23 mouse cellular contexts compared by ENCODE assay signal in genomic region chr13:9674126-9674525, GRCm38 (mm10).
DNase-seq lines count a peak whose midpoint lies in the region; ATAC-seq and TF ChIP-seq lines count a peak whose summit lies in the region.
"Had no signal": no experiment of that assay in that cellular context is flagged by ENCODE, and none has a peak within 500 bp of the region (broad histone marks: within the 10 kb centered on the region; RNA-seq: fewer than 3 reads in every experiment).

No protein-coding gene starts in this region.

- no peak for TF ChIP-seq CTCF in liver, postnatal 0 days (IDR thresholded peaks at IDR 0.05; ENCODE audit: low read depth)

- H3K9ac ChIP-seq in liver, embryonic 11.5 days (ENCODE audit: low read depth, low read length), result no peak overlapping the region
- H3K9ac ChIP-seq in liver, postnatal 0 days (replicated peaks), result no peak overlapping the region
- no peak overlapping the region for H3K9ac ChIP-seq in midbrain, embryonic 13.5 days (replicated peaks)
- no peak overlapping the region for H3K9ac ChIP-seq in midbrain, embryonic 16.5 days (ENCODE audit: low read depth, low read length)
- H3K9ac ChIP-seq: embryonic facial prominence, embryonic 13.5 days; embryonic facial prominence, embryonic 15.5 days; forebrain, embryonic 12.5 days had no signal

- H3K4me3 ChIP-seq in liver, embryonic 11.5 days (ENCODE audit: low read depth, low read length), result no peak overlapping the region
- no peak overlapping the region for H3K4me3 ChIP-seq in liver, postnatal 0 days (ENCODE audit: low read depth, low read length)
- no peak overlapping the region for H3K4me3 ChIP-seq in midbrain, embryonic 13.5 days (replicated peaks)
- H3K4me3 ChIP-seq in midbrain, embryonic 16.5 days (ENCODE audit: low read depth, low read length), result no peak overlapping the region
- H3K4me3 ChIP-seq: embryonic facial prominence, embryonic 13.5 days; embryonic facial prominence, embryonic 15.5 days; erythroblast, embryonic 14.5 days; forebrain, embryonic 10.5 days; forebrain, embryonic 12.5 days had no signal

- H3K27me3 ChIP-seq in liver, embryonic 11.5 days (replicated peaks; ENCODE audit: control insufficient read depth, insufficient read depth, low read length), result no peaks in the 10 kb centered on the region
- no peaks in the 10 kb centered on the region for H3K27me3 ChIP-seq in liver, postnatal 0 days (ENCODE audit: insufficient read depth, low read length)
- no peaks in the 10 kb centered on the region for H3K27me3 ChIP-seq in midbrain, embryonic 13.5 days
- H3K27me3 ChIP-seq in midbrain, embryonic 16.5 days (ENCODE audit: control insufficient read depth, insufficient read depth, low read depth, low read length), result no peaks in the 10 kb centered on the region
- H3K27me3 ChIP-seq: embryonic facial prominence, embryonic 13.5 days; embryonic facial prominence, embryonic 15.5 days; forebrain, embryonic 12.5 days had no signal

- WGBS in liver, embryonic 11.5 days, result 81% methylated on average over 1 of the region's 1 CpGs
- WGBS in liver, postnatal 0 days (ENCODE audit: insufficient replicate concordance), result 86% methylated on average over 1 of the region's 1 CpGs
- WGBS in midbrain, embryonic 13.5 days, result 100% methylated on average over 1 of the region's 1 CpGs
- 94% methylated on average over 1 of the region's 1 CpGs for WGBS in midbrain, embryonic 16.5 days

- H3K4me1 ChIP-seq in liver, embryonic 11.5 days (replicated peaks; ENCODE audit: control insufficient read depth, insufficient read depth, low read length), result no peaks in the 10 kb centered on the region
- no peaks in the 10 kb centered on the region for H3K4me1 ChIP-seq in liver, postnatal 0 days (ENCODE audit: insufficient read depth)
- H3K4me1 ChIP-seq in midbrain, embryonic 13.5 days (replicated peaks), result no peaks in the 10 kb centered on the region
- no peaks in the 10 kb centered on the region for H3K4me1 ChIP-seq in midbrain, embryonic 16.5 days (ENCODE audit: control insufficient read depth, insufficient read depth, low read length)
- H3K4me1 ChIP-seq: embryonic facial prominence, embryonic 13.5 days; embryonic facial prominence, embryonic 15.5 days; forebrain, embryonic 10.5 days; forebrain, embryonic 12.5 days had no signal

- H3K9me3 ChIP-seq in liver, embryonic 11.5 days (ENCODE audit: control insufficient read depth, low read length), result no peaks in the 10 kb centered on the region
- peaks cover 3% of the 10 kb centered on the region; the same call in 1 of the 2 replicates for H3K9me3 ChIP-seq in liver, postnatal 0 days (ENCODE audit: low read length)
- no peaks in the 10 kb centered on the region; the same call in 1 of the 2 replicates for H3K9me3 ChIP-seq in midbrain, embryonic 13.5 days
- peaks cover 4% of the 10 kb centered on the region; the same call in 1 of the 2 replicates for H3K9me3 ChIP-seq in midbrain, embryonic 16.5 days (replicated peaks; ENCODE audit: control insufficient read depth, low read length, poor library complexity, severe bottlenecking)
- H3K9me3 ChIP-seq: embryonic facial prominence, embryonic 15.5 days had no signal

- DNase-seq in liver, embryonic 11.5 days (ENCODE audit: low spot score), result peak; percentile 11
- no peak for DNase-seq in liver, postnatal 0 days
- DNase-seq in testis, postnatal 10 days (ENCODE audit: low spot score), result peak; percentile 19
- DNase-seq in testis, postnatal 14 days (ENCODE audit: low spot score), result no peak
- no peak for DNase-seq in right cerebral cortex, postnatal 36 days (ENCODE audit: low spot score in 2 of 2)
- DNase-seq: adrenal gland, adult 2 months; adrenal gland, postnatal 10 days; adrenal gland, postnatal 25 days; cerebellum, adult 11 months; cerebellum, adult 18-20 months; cerebellum, adult 8-10 months; cerebellum, adult 9-11 months; cerebellum, postnatal 14 days; cerebellum, postnatal 36 days; embryo, embryonic 11 days had no signal

- no peak for TF ChIP-seq EP300 in liver, postnatal 0 days (IDR thresholded peaks at IDR 0.05; ENCODE audit: low read depth)

- no peak overlapping the region for H3K27ac ChIP-seq in liver, embryonic 11.5 days (ENCODE audit: low read depth, low read length)
- H3K27ac ChIP-seq in liver, postnatal 0 days (ENCODE audit: low read depth), result no peak overlapping the region
- H3K27ac ChIP-seq in midbrain, embryonic 13.5 days, result no peak overlapping the region
- no peak overlapping the region for H3K27ac ChIP-seq in midbrain, embryonic 16.5 days (ENCODE audit: low read length)
- H3K27ac ChIP-seq: embryonic facial prominence, embryonic 13.5 days; embryonic facial prominence, embryonic 15.5 days; forebrain, embryonic 10.5 days; forebrain, embryonic 12.5 days had no signal

- no peak for ATAC-seq in liver, embryonic 11.5 days (replicated peaks; ENCODE audit: low FRiP score)
- no peak for ATAC-seq in liver, postnatal 0 days
- ATAC-seq in midbrain, embryonic 13.5 days, result 0 out of 2 replicates have a peak, but pooled peaks have one; percentile 4
- ATAC-seq in midbrain, embryonic 16.5 days, result no peak
- ATAC-seq: forebrain, embryonic 14.5 days had no signal

- H3K4me2 ChIP-seq in liver, embryonic 11.5 days, result no peak overlapping the region
- no peak overlapping the region for H3K4me2 ChIP-seq in liver, postnatal 0 days (ENCODE audit: low read depth, low read length)
- no peak overlapping the region for H3K4me2 ChIP-seq in midbrain, embryonic 13.5 days (replicated peaks)
- H3K4me2 ChIP-seq in midbrain, embryonic 16.5 days (ENCODE audit: low read length), result no peak overlapping the region
- H3K4me2 ChIP-seq: embryonic facial prominence, embryonic 13.5 days; embryonic facial prominence, embryonic 15.5 days; forebrain, embryonic 12.5 days had no signal

- H3K36me3 ChIP-seq in liver, embryonic 11.5 days (ENCODE audit: control insufficient read depth, insufficient read depth, low read length), result no peaks in the 10 kb centered on the region
- no peaks in the 10 kb centered on the region for H3K36me3 ChIP-seq in liver, postnatal 0 days (replicated peaks; ENCODE audit: insufficient read depth, low read length)
- peaks cover 18% of the 10 kb centered on the region for H3K36me3 ChIP-seq in midbrain, embryonic 13.5 days
- peaks cover 10% of the 10 kb centered on the region; the same call in 1 of the 2 replicates for H3K36me3 ChIP-seq in midbrain, embryonic 16.5 days (ENCODE audit: control insufficient read depth, insufficient read depth, low read length)
- H3K36me3 ChIP-seq: embryonic facial prominence, embryonic 13.5 days; embryonic facial prominence, embryonic 15.5 days; forebrain, embryonic 10.5 days had no signal

Comparison
In these comparisons a context has a peak if more than half of its experiments do, and no peak if none do; other contexts are left out.
1. DNase-seq: peak in liver, embryonic 11.5 days (single experiment) and testis, postnatal 10 days (single experiment); none in liver, postnatal 0 days (single experiment), testis, postnatal 14 days (single experiment) and right cerebral cortex, postnatal 36 days (0 of 2).